Mouse (Mus musculus) E14TG2a.4 (cell line): Measurements from ENCODE around the gene Pxn.

ENCODE experiments used
- CTCF ChIP-seq: conservative IDR thresholded peaks from 2 replicates; pipeline ENCODE4 v1.5.1; 2014; ENCODE audit warnings: low read length
- NANOG ChIP-seq: IDR thresholded peaks from 2 replicates; pipeline ENCODE4 v1.6.1; 2014; ENCODE audit warnings: borderline replicate concordance, low read length, mixed read lengths
- POU5F1 ChIP-seq: IDR thresholded peaks from 2 replicates; pipeline ENCODE4 v1.6.1; 2014; ENCODE audit warnings: low read length, borderline replicate concordance

DNA sequence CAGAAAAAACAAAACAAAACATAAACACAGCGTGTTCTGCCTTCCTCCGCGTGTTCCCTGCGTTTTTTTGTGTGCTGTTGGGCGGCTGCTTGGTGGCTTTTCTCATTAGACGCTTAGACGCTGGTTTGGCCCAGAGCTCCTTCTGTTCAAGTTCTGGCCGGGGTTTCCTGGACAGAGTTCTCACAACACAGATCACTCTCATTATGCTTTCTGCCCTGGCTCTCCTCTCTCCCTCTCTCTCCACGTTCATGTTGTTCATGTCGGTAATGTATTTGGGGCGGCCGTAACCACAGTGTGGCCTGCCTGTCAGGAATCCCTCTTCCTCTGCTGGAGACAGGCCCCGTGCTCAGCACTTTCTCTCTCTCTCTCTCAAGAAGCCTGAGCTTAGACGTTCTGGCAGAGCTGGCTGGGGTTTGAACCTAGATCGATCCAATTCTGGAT lies 2.9 kb downstream of the Pxn start:
- TF ChIP-seq CTCF, result no peak
- TF ChIP-seq NANOG, result no peak
- no peak for TF ChIP-seq POU5F1
